Mouse (Mus musculus) CD4-positive naive resting alpha-beta T cell, adult 57 days (primary cell): ENCODE data around the gene Fzd10. TPM values are rescaled to one million over a fixed set of nuclear protein-coding genes. Genes with fewer than 3 reads are reported as not detected.

Experiments used
- total RNA-seq: library from RNA; stranded (reverse); gene quantifications from one replicate; pipeline ENCODE4 v1.2.4, GENCODE M21; 2023

Fzd10 gene
- 1.7 TPM for total RNA-seq

DNA sequence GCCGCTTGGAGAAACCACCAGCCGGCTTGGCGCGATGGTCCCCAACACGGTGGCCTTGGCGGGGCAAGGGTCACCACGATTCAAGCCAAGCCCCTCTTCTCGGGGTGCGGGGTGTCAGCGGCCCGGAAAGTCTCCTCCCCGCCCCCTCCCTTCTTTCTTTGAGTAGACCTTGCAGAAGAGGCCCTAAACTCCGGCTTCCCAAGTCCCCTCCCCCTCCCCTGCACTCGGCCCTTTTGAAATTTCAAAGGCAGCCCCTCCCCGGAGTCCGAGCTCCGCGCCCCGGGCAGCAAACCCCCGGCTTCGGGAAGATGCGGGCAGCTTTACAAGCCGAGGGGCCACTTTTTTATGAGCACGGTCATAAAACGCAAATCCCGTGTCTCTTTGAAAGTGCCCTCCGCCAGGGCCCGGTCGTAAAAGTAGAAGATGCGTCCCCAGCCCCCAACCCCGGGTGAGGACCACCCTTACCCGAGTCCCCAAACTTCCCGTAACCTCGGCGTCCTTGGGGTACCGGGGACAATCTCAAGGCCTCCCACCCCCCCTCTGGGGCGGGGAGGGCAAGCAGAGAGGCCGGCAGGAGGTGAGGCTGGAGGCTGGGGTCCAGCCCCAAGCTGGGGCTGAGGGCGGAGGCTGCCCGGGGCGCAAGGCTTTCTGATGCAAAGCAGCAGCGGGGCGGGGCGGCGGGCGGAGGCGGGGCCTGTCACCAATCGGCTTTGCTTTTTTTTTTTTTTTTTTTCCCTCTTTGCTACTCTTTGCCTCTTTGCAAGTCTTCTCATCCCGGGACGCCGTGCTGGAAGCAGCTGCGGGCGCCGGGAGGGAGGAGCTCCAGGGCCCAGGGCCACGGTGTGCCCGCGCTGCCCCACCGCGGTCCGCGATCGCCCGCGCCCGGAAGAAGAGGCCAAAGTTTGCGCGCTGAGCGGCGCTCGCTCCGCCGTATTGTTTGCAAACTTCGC, at the start of gene Fzd10:
Gene Fzd10, plus strand, starts transcription at position 773 of the 950 bp plus-strand sequence.

Other genes with a start within 250 kb of the Fzd10 start
- gene Tmem132d, start 167.8 kb upstream of the Fzd10 start, total RNA-seq = not detected
- gene Piwil1, start 101.7 kb downstream of the Fzd10 start, total RNA-seq = not detected